Mouse (Mus musculus) regulatory T cell (primary cell): ENCODE results near the gene Ces1e.

ENCODE experiments used
- in situ Hi-C: fragments of 300-600 bp; cut with MboI, MseI; formaldehyde crosslinking; loops from one replicate; pipeline ENCODE4 v1.15.1; 2025; ENCODE audit warnings: high pct_unique_total_duplicates

Ces1e gene

DNA sequence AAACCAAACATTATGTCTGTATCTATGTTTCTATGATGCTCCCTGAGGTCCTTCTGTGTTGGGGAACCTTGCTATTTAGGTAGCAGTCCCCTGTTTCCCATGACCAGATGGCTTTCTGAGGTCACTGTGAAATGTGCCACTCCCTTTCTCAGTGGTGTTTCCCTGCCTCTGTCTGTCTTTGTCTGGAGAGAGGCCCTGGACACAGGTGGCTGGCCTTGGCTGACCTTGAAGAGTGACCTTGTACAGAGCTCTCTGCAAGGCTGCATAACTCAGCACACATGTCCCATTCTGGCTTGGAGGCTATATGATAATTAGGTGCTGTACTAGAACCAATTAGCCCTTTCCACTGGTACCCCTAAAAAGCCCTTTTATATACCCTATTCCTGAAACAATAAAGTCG lies 52.8 kb downstream of the Ces1e start:
- in situ Hi-C loops = no loop called here

- in situ Hi-C loops = no loop called here
Observed at GRCm38 (mm10) chr8:93174554-93174953, 54.9 kb downstream of the Ces1e start.

- in situ Hi-C loops = no loop called here
Observed at GRCm38 (mm10) chr8:93171846-93172590, 57.4 kb downstream of the Ces1e start.

DNA sequence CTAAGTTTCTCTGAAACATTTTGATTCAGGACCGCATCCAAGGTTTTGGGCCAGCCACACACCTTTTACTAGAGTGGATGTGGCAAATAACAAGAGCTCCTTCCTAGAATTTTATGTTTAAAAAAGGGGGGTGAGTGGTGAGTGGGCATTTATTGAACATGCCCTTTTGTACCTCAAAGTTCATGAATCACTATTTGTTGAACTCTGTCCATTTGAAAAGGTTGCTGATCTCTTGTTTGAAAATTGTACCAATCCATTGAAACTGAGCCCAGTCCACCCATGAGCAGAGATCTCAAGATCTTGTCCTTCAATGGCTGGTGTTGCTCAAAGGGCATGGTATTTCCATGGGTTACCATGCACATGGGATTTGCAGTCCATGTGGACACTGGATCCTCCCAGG lies 66.1 kb downstream of the Ces1e start:
- in situ Hi-C loops = no loop called here

GRCm38 (mm10) chr8:93151401-93151800 lies 78.0 kb downstream of the Ces1e start:
- in situ Hi-C loops = no loop called here
